Mouse (Mus musculus) monocyte, adult 2 months (primary cell): ENCODE results near the gene Plxna1.

Experiments
- DNase-seq, 2 experiments: peaks; one replicate each; pipeline ENCODE4 v3.0.0; 2022; ENCODE audit warnings: low spot score in 2 of 2, low read depth in 1 of 2

Gene Plxna1

DNA sequence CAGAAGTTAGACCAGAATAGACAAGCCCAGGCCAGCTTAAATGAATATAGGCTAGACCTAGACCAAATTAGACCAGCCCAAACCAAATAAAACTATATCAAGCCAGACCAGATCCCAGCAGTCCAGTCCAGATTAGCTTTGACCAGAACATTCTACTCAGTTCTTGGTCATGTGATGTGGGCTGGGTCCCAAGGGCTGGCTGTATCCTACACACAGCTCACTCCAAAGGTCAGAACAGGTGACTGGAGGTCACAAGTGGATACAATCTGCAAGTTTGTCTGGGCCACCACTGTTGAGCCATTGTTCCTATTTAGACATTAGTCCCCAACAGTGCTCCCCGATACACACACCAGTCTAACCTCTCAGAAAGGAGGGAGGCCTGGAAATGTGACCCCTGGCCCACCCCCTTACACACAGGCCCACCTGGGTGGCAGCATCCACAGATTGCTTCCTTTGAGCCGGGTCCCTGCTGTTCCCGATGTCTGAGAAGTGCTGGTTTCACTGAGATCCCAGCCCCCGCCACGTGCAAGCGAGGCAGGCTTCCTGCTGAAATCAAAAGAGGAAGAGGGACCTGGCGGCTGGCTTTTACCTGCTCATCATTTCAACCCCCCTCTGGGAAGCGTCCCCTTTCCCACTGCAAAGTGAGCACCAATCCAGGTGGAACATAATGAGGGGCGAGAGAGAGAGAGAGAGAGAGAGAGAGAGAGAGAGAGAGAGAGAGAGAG, 76.7 kb downstream of the Plxna1 start:
- DNase-seq = no peak

DNA sequence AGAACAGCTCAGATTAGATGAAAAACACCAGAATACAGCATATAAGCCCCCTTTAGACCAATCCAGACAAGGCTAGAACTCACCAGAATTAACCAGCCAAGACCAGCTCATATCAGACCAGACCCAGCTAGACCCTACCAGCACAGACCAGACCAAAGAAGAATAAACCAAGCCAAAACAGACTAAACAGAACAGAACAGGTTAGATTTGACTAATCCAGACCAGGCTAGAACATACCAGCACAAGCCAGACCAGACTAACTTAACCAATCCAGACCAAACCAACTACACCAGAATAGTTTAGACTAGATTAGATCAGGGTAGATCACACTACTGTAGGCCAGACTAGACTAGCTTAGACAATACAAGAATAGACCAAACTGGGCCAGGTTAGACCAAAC, 77.3 kb downstream of the Plxna1 start:
- DNase-seq = no peak

DNA sequence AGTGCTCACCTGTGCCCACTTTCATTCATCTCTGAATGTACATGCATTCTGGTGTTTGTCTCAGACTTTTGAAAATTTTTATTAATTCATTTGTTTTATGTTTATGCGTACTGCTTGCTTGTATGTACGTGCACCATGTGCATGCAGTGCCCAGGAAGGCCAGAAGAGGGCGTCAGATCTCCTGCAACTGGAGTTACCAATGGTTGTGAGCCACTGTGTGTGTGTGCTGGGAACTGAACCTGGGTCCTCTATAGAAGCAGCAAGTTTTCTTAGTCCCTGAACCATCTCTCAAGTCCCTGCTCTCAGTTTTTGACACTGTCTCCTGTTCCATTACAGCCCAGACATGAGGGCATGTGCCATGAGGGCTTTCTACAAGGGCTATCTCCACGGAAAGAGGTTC, 79.3 kb downstream of the Plxna1 start:
- DNase-seq = no peak

- DNase-seq = no peak
These were observed 79.8 kb downstream of the Plxna1 start for GRCm38 (mm10) chr6:89282626-89283025.

GRCm38 (mm10) chr6:89281492-89282332, 80.7 kb downstream of the Plxna1 start:
- no peak for DNase-seq

GRCm38 (mm10) chr6:89280555-89280954, 81.9 kb downstream of the Plxna1 start:
- peak; percentile 82 to 88 for DNase-seq

GRCm38 (mm10) chr6:89271731-89272475, 90.5 kb downstream of the Plxna1 start:
- no peak for DNase-seq

DNA sequence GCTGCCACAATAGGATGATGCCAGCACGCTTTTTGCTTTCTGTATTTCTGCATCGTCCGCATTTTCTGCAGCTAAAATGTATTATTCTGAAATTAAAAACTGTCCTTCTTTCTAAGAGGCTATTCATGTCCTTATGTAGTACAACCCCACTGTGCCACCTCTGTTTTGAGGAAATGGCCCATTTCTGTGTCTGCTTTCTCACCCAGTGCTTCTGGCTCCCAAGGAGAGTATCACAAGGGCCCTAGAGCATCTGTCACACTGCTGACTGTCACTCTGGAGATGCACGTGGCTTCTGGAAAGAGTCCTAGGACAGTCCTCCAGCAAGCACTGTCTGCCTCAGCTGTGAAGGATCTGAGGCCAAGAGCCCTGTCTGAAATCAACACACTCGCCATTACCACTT, 95.2 kb downstream of the Plxna1 start:
- DNase-seq = no peak
